Mouse (Mus musculus) forebrain, embryonic 10.5 days (tissue): ENCODE measurements at regions not wholly inside any gene's neighbourhood (a gene's known extent, or its start where the extent isn't known, plus 50 kb on each side); places are given as distances from the start of the nearest gene placed in this dataset.

Experiments used
- DNase-seq: peaks from one replicate; pipeline ENCODE4 v3.0.0-alpha.2; 2017; ENCODE audit warnings: low spot score; ENCODE audit errors: extremely low spot score
- H3K27ac ChIP-seq: fragments of 300-500 bp; sonication (generic); 2 replicates; pipeline ENCODE4 v1.5.1; 2016; ENCODE audit warnings: mild to moderate bottlenecking
- H3K27me3 ChIP-seq: fragments of 300-500 bp; sonication (generic); 2 replicates; pipeline ENCODE4 v1.6.1; 2016; ENCODE audit warnings: mild to moderate bottlenecking; ENCODE audit not compliant: poor library complexity, severe bottlenecking
- H3K36me3 ChIP-seq: fragments of 300-500 bp; sonication (generic); replicated peaks from 2 replicates; pipeline ENCODE4 v1.6.1; 2016; ENCODE audit warnings: mild to moderate bottlenecking, moderate library complexity
- H3K4me1 ChIP-seq: fragments of 300-500 bp; sonication (generic); 2 replicates; pipeline ENCODE4 v1.6.1; 2016
- H3K4me3 ChIP-seq: fragments of 300-500 bp; sonication (generic); 2 replicates; pipeline ENCODE4 v1.5.1; 2016; ENCODE audit warnings: mild to moderate bottlenecking, moderate library complexity
- H3K9me3 ChIP-seq: fragments of 300-500 bp; sonication (generic); 2 replicates; pipeline ENCODE4 v1.6.1; 2016; ENCODE audit warnings: mild to moderate bottlenecking, moderate library complexity
- WGBS: fragments of 180-500 bp; shearing (Covaris S2); methylation state at CpG from one replicate; pipeline ENCODE4 v1.1.7; 2016; 5-methylcytosine and 5-hydroxymethylcytosine counted together

- Histone ChIP-seq H3K36me3 (no peaks in the 10 kb centered on the region), H3K27ac (no peak overlapping the region), H3K4me1 (peaks cover 4% of the 10 kb centered on the region), H3K27me3 (no peaks in the 10 kb centered on the region), H3K9me3 (no peaks in the 10 kb centered on the region), H3K4me3 (no peak overlapping the region)
- no peak for DNase-seq
- WGBS: 88% methylated on average over 5 of the region's 5 CpGs
These were observed 129.6 kb upstream of the Tbx20 start for GRCm38 (mm10) chr9:24903706-24904105.

GRCm38 (mm10) chr9:24909086-24909979 lies 135.2 kb upstream of the Tbx20 start:
- WGBS: 74% methylated on average over 8 of the region's 8 CpGs
- Histone ChIP-seq H3K27ac (no peak overlapping the region), H3K4me1 (peaks cover 17% of the 10 kb centered on the region), H3K4me3 (no peak overlapping the region), H3K36me3 (no peaks in the 10 kb centered on the region), H3K9me3 (no peaks in the 10 kb centered on the region), H3K27me3 (no peaks in the 10 kb centered on the region)
- no peak for DNase-seq

- no peak overlapping the region for H3K27ac ChIP-seq
- no peak for DNase-seq
- H3K36me3 ChIP-seq: no peaks in the 10 kb centered on the region
- H3K27me3 ChIP-seq: no peaks in the 10 kb centered on the region
- H3K4me1 ChIP-seq: peaks cover 17% of the 10 kb centered on the region
- 75% methylated on average over 5 of the region's 5 CpGs for WGBS
- H3K9me3 ChIP-seq: no peaks in the 10 kb centered on the region
- H3K4me3 ChIP-seq: no peak overlapping the region
These were observed 136.6 kb upstream of the Tbx20 start for GRCm38 (mm10) chr9:24910738-24911137.

GRCm38 (mm10) chr9:24920031-24920445 lies 145.9 kb upstream of the Tbx20 start:
- Histone ChIP-seq H3K36me3 (no peaks in the 10 kb centered on the region), H3K9me3 (no peaks in the 10 kb centered on the region), H3K4me1 (peaks cover 19% of the 10 kb centered on the region), H3K27me3 (no peaks in the 10 kb centered on the region), H3K27ac (no peak overlapping the region), H3K4me3 (no peak overlapping the region)
- no peak for DNase-seq
- 90% methylated on average over 9 of the region's 9 CpGs for WGBS

- no peaks in the 10 kb centered on the region for H3K27me3 ChIP-seq
- peak overlapping the region; percentile 48; the same call in 1 of the 2 replicates for H3K27ac ChIP-seq
- no peaks in the 10 kb centered on the region for H3K36me3 ChIP-seq
- H3K4me1 ChIP-seq: peaks cover 19% of the 10 kb centered on the region
- DNase-seq: no peak
- 50% methylated on average over 4 of the region's 4 CpGs for WGBS
- H3K9me3 ChIP-seq: no peaks in the 10 kb centered on the region
- H3K4me3 ChIP-seq: no peak overlapping the region
These were observed 148.2 kb upstream of the Tbx20 start for GRCm38 (mm10) chr9:24922051-24922860.

- Histone ChIP-seq H3K4me1 (peaks cover 16% of the 10 kb centered on the region), H3K4me3 (no peak overlapping the region), H3K9me3 (no peaks in the 10 kb centered on the region), H3K36me3 (no peaks in the 10 kb centered on the region), H3K27me3 (no peaks in the 10 kb centered on the region), H3K27ac (no peak overlapping the region)
- WGBS: 90% methylated on average over 5 of the region's 5 CpGs
- no peak for DNase-seq
These were observed 149.4 kb upstream of the Tbx20 start for GRCm38 (mm10) chr9:24923514-24923913.

GRCm38 (mm10) chr9:24937731-24938130 lies 151.5 kb upstream of the Gm10181 start:
- Histone ChIP-seq H3K4me3 (no peak overlapping the region), H3K27ac (no peak overlapping the region), H3K9me3 (no peaks in the 10 kb centered on the region), H3K27me3 (no peaks in the 10 kb centered on the region), H3K4me1 (no peaks in the 10 kb centered on the region), H3K36me3 (no peaks in the 10 kb centered on the region)
- 66% methylated on average over 3 of the region's 3 CpGs for WGBS
- DNase-seq: no peak

- H3K4me3 ChIP-seq: no peak overlapping the region
- no peaks in the 10 kb centered on the region for H3K36me3 ChIP-seq
- peaks cover 7% of the 10 kb centered on the region for H3K4me1 ChIP-seq
- 90% methylated on average over 5 of the region's 5 CpGs for WGBS
- H3K27me3 ChIP-seq: no peaks in the 10 kb centered on the region
- no peak for DNase-seq
- H3K9me3 ChIP-seq: no peaks in the 10 kb centered on the region
- H3K27ac ChIP-seq: no peak overlapping the region
These were observed 146.3 kb upstream of the Gm10181 start for GRCm38 (mm10) chr9:24942943-24943342.

- no peak for DNase-seq
- H3K4me3 ChIP-seq: no peak overlapping the region
- no peaks in the 10 kb centered on the region for H3K36me3 ChIP-seq
- WGBS: 23% methylated on average over 6 of the region's 6 CpGs
- no peaks in the 10 kb centered on the region for H3K27me3 ChIP-seq
- H3K4me1 ChIP-seq: peaks cover 7% of the 10 kb centered on the region
- H3K27ac ChIP-seq: no peak overlapping the region
- no peaks in the 10 kb centered on the region for H3K9me3 ChIP-seq
These were observed 145.4 kb upstream of the Gm10181 start for GRCm38 (mm10) chr9:24943830-24944229.

GRCm38 (mm10) chr9:24952516-24952915 lies 136.7 kb upstream of the Gm10181 start:
- no peaks in the 10 kb centered on the region for H3K9me3 ChIP-seq
- peaks cover 8% of the 10 kb centered on the region for H3K4me1 ChIP-seq
- H3K36me3 ChIP-seq: no peaks in the 10 kb centered on the region
- WGBS: 38% methylated on average over 23 of the region's 23 CpGs
- H3K27ac ChIP-seq: no peak overlapping the region
- no peak overlapping the region for H3K4me3 ChIP-seq
- no peak for DNase-seq
- peaks cover 9% of the 10 kb centered on the region for H3K27me3 ChIP-seq

- Histone ChIP-seq H3K4me1 (peaks cover 8% of the 10 kb centered on the region), H3K27me3 (peaks cover 9% of the 10 kb centered on the region)
- WGBS: 82% methylated on average over 5 of the region's 5 CpGs
These were observed 133.6 kb upstream of the Gm10181 start for GRCm38 (mm10) chr9:24955641-24956040.

GRCm38 (mm10) chr9:24956566-24956965 lies 132.7 kb upstream of the Gm10181 start:
- Histone ChIP-seq H3K9me3 (no peaks in the 10 kb centered on the region), H3K27ac (no peak overlapping the region), H3K4me3 (no peak overlapping the region), H3K27me3 (peaks cover 9% of the 10 kb centered on the region), H3K4me1 (peaks cover 8% of the 10 kb centered on the region), H3K36me3 (no peaks in the 10 kb centered on the region)
- WGBS: 47% methylated on average over 7 of the region's 7 CpGs
- DNase-seq: no peak

More at GRCm38 (mm10) chr9:24955641-24956040, 133.6 kb upstream of the Gm10181 start:
- DNase-seq: no peak
- H3K9me3 ChIP-seq: no peaks in the 10 kb centered on the region
- no peak overlapping the region for H3K4me3 ChIP-seq
- no peaks in the 10 kb centered on the region for H3K36me3 ChIP-seq
- no peak overlapping the region for H3K27ac ChIP-seq

- Histone ChIP-seq H3K4me3 (no peak overlapping the region), H3K4me1 (0 out of 2 replicates have a peak, but pooled peaks cover 5% of the 10 kb centered on the region), H3K27ac (no peak overlapping the region), H3K27me3 (no peaks in the 10 kb centered on the region), H3K36me3 (no peaks in the 10 kb centered on the region), H3K9me3 (no peaks in the 10 kb centered on the region)
- no peak for DNase-seq
- 88% methylated on average over 1 of the region's 1 CpGs for WGBS
These were observed 125.9 kb upstream of the Gm10181 start for GRCm38 (mm10) chr9:24963290-24963689.
